Mouse (Mus musculus): ENCODE results near the gene Camk2g. TPM values are rescaled to one million over a fixed set of nuclear protein-coding genes. Genes with fewer than 3 reads are reported as not detected.

The Camk2g gene
- total RNA-seq, 2 experiments from 2014 or later, result 322 to 378 TPM

DNA sequence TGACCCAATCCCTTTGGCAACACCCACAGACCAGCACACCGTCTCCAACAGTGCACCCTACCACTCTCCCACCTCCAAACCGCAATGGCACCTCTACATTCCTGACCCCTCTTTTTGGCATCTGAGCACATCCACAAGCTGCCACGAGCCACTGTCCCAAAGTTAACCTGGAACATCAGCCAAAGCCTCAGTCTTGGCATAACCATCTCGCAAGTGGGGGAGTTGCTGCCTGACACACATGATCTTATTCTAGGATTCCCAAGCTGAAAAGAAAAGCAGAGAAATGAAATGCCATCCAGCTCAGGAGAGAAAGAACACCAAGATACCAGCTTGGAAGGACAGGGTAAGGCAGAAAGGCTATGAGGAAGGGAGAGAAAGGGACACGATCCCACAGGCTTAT is 3.4 kb downstream of the Camk2g start:
- intact Hi-C loops (cut with DNase I), result loop anchor here (5.0 kb wide), 1 partner anchor 58 kb away; the partner anchor contains the start of gene Ndst2
- DNase-seq (ENCODE audit: low spot score in 2 of 2), result peak in 1 of 2 experiments; percentile 44

DNA sequence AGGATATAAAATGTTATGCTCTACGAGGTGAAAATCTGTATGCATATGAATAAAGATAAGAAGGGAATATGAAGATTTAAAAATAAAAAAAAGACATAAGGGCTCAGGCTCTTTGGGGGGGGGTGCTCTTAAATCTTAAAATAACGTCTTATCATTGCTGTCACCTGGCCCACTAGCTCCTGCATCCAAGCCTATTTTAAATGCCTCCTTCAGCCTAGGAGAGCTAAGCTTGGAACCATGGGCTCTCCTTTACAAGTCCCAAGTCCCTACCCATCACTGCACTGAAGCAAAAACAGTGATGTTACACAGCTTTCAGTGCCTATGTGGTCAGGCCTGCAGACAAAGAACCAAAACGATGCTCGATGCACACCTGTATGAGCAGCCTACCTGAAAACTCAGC is 4.3 kb downstream of the Camk2g start:
- intact Hi-C loops (cut with DNase I), result no loop called here

DNA sequence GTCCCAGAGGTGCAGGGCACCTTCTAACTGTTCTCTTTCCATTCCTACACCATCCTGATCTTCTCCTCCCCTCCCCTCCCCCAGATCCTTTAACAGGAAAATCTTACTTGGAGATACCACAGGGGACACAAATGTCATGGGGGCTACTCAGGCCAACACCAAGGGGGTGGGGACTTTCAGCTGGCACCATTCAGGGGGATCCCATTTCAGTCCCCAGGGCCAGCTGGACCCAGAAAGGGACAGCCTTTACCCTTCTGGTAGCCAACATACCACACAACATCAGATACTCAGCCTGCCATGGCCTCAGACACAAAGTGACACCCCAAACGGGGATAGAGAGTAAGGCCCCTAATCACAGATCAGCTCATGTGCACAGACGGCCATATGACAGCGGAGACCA is 5.7 kb downstream of the Camk2g start:
- no peak for DNase-seq (ENCODE audit: low spot score in 2 of 2)
- intact Hi-C loops (cut with DNase I), result no loop called here

More for the DNA sequence above, 4.3 kb downstream of the Camk2g start:
- DNase-seq (ENCODE audit: low spot score in 2 of 2), result no peak

DNA sequence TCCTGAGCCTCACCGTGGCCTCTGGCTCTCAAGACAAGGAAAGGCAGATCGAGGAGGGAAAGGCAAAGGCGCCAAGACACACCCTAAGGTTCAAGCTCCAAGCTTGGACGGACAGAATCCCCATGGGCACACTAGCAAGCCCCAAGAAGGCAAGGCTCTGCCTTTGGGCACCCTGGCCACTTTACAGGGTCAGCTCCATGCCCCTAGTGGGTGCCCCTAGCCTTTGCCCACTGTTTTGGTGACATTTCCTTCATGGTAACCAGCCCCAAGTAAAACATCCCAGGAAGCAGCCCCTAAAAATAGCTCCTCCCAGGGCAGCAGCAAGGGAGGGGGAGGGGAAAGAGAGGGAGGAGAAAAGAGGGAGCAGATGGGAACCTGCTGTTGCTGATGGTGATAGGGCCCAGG is 7.3 kb downstream of the Camk2g start:
- no peak for DNase-seq (ENCODE audit: low spot score in 2 of 2)
- intact Hi-C loops (cut with DNase I), result no loop called here

DNA sequence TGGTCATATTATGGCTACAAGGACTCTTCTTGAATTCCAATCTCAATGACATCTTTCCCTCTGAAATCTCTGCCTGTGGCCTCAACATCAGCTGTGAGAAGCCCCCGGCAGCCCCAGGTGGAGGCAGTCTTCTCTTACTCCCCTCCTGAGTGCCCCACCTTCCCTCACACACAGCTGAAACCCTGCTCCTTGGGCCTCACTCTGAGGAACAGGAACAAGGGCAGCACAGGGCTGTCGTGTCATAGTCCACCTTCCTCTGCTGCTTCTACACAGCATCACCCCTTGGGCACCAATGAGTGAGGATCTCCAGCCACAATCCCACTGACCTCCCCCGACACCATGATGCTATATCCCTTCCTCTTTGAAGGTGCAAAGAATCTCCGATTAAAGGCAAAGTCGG is 7.9 kb downstream of the Camk2g start:
- no peak for DNase-seq (ENCODE audit: low spot score in 2 of 2)
- intact Hi-C loops (cut with DNase I), result no loop called here

DNA sequence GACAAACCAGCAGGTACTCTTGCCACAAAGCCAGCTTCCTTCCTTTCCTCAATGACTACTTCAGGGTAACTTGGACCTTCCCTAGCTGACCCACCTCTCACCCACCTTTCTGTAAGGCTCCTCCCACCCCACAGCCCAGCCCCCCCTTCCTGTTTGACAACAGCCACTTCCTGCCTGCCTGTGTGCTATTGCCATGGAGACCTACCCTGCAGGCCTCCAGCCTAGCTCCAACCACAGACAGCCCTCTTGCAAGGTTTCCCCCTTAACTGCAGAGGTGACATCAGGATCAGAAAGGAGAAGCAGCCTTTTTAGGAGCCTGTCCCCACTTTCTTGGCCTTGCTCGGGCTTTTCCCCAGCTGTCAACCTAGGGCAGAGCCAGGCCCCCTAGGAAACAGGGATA is 8.7 kb downstream of the Camk2g start:
- intact Hi-C loops (cut with DNase I), result no loop called here
- no peak for DNase-seq (ENCODE audit: low spot score in 2 of 2)

DNA sequence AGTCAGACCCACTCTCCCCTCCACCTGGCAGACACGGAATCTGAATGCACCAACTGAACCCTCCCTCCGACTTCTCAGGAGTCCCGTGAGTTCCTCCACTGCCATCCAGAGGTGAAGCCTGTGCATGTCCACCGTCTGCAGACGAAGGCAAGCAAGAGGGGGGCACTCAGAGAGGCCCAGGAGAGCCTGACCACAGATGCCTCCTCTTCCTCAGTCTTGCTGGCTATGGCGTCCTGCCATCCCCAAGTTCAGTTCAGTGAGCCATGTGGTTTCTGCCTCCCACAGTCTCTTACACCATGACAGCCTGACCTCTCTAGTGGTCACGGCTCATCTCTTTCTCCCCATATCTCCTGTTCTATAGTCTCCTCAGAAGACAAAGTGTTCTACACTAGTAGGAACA is 9.2 kb downstream of the Camk2g start:
- no peak for DNase-seq (ENCODE audit: low spot score in 2 of 2)
- intact Hi-C loops (cut with DNase I), result no loop called here

DNA sequence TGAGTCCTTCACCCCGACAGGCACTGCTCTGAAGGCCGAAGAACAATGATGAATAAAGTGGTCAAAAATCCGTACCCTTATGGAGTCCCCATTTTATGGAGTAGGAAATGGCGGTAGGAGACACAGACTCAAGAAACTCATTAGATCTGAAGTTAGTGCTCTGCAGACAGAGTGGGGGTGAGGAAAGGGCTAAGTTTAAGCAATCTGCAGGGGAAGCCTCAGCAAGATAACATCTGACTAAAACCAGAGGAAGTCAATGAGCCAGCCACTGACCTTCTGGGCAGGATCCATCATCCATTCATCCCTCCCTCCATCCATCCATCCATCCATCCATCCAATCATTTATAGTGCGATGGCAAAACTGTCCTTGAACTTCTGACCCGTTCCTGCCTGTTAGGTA is 10.4 kb downstream of the Camk2g start:
- intact Hi-C loops (cut with DNase I), result no loop called here

DNA sequence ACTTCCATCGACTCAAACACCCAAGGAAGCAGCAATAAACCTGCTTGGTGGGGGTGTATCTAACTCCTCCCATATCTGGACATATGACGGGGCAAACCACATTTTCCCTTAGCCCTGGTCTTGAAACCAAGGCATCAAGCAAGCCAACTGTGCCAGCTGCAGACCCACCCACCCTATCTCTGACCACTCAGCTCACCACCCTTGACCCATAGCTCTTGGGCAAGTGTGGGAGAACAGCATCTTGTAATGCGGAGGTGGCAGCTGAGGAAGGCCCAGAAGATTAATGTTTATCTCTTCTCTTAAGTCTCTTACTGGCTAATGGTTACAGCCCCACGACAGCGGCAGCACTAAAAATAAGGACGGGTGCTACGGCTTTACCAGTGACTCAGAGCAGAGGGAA is 11.0 kb downstream of the Camk2g start:
- intact Hi-C loops (cut with DNase I), result no loop called here
- DNase-seq (ENCODE audit: low spot score in 2 of 2), result no peak

More for the DNA sequence above, 10.4 kb downstream of the Camk2g start:
- no peak for DNase-seq (ENCODE audit: low spot score in 2 of 2)

DNA sequence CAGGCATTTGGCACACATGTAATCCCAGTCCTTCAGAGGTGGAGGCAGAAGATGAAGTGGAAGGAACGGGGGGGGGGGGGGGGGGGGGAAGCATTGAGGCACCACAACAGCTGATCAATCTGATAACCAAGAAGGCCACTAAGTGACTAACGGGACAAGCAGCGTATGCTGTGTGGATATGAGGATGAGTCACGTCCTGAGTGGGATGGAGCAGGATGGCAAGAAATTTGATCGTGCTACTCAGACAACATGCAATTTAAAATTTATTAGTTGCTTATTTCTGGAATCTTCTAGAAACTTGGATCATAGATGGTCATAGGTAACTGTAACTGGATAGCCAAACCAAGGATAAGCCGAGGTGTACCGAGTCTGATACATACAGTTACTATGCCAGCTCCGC is 13.7 kb downstream of the Camk2g start:
- no peak for DNase-seq (ENCODE audit: low spot score in 2 of 2)
- intact Hi-C loops (cut with DNase I), result no loop called here

DNA sequence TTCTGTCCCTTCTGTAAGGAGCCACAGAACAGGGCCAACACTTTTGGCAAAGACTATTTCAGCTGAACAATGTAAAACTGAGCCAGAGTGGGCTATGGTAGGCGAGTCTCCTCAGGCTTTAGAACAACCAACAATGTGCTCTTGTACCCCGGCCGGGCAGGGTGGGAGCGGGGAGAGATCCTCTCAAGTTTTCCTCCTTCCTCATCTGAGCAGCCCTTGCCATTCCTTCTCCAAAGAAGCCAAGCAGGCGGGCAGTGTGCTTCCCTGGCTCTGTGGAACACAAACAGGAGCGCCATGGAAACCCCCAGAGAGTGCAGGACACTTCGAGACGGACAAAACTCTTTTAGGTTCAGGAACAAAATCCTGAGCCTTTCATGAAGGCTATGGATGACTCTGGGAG is 15.4 kb downstream of the Camk2g start:
- intact Hi-C loops (cut with DNase I), result no loop called here
- no peak for DNase-seq (ENCODE audit: low spot score in 2 of 2)

DNA sequence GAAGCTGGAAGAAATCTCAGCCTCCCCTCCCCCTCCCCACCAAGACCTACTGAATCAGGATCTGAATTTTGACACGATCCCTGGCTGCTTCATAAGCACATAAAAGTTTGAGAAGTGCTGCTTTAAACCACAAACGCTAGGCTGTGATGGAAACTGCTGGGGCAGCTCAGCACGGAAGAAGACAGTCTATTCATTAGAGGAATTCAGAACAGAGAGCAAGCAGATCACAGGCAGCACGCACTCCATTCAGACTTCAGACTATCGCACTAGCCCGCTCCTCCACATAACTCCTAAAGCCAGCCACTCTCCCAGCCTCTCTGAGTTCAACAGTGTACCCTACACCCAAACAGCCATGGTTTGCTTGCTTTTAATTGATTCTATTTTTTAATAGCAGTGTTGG is 18.2 kb downstream of the Camk2g start:
- intact Hi-C loops (cut with DNase I), result no loop called here
- no peak for DNase-seq (ENCODE audit: low spot score in 2 of 2)

DNA sequence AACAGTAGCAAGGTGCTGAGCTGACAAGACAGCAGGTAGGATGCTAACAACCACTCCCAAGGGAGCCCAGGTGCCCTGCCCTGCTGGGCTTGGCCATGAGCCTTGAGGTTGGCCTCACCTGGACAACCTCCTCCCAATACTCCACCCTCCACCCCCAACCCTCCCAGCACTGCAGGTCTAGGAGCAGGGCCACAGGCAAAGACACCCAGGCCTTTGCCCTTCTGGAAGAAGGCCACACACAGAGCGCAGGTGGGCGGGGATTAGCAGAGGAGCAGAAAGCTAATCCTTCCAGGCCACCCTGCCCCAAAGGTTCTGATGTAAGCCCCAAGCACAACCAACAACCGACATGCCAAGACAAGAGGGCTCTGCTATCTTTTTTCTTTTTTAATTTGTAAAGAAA is 20.5 kb downstream of the Camk2g start:
- intact Hi-C loops (cut with DNase I), result no loop called here
- no peak for DNase-seq (ENCODE audit: low spot score in 2 of 2)

DNA sequence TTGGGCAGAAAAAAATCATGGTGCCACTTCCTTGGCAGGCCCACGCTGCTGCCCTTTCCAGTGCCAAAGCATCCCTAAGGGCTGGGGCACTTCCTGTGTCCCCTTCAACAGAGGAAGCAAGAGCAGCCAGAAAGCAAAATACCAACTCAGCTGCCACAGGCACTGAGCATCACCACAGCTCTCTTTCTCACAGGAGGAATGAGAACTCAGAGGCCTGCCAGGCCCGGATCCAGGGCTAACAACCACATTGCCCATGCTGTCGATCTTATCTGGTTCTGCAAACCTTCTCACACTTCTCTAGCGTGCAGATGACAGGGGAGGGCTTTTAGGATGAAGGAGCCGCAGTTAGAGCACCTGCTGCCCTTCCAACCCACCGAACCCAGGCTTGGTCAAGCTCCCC is 21.1 kb downstream of the Camk2g start:
- intact Hi-C loops (cut with DNase I), result no loop called here
- no peak for DNase-seq (ENCODE audit: low spot score in 2 of 2)

DNA sequence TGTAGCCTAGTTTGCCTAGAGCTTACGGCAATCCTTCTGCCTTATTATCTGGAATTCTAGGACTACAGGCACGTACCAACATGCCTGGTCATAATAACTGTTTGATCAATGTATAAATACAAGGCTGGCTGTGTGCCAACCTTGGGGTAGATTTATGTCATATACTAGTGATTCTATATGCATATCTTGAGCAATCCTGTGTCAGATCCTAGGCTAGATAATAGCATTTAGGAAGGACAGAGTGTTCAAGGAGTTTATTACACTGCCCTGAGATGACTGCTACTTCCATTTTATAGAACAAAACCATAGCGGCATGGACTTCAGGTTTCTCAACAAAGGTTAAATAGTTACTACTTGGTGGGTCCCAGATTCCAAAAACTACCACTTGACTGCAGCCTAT is 21.9 kb downstream of the Camk2g start:
- intact Hi-C loops (cut with DNase I), result no loop called here
- no peak for DNase-seq (ENCODE audit: low spot score in 2 of 2)

DNA sequence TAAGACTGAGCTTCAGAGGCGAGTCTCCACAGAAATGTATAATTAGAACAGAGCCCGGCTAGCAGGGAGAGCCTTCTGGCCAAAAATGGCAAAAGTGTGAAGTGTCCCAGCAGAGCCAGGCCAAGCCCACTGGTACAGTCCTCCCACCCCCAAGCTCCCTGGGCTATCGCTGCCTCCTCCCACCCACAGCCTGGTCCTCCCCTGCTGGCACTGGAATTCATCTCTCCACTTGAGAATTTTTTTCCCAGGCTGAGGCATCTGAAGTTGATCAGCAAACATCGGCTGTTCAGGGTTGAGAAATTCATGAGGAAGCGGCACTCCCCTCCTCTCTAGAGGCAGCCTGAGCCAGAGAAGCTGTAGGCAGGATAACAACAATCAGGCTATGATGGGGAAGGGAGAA is 25.3 kb downstream of the Camk2g start:
- intact Hi-C loops (cut with DNase I), result loop anchor here (10.0 kb wide), 1 partner anchor 246 kb away; no protein-coding TSS in a partner anchor

DNA sequence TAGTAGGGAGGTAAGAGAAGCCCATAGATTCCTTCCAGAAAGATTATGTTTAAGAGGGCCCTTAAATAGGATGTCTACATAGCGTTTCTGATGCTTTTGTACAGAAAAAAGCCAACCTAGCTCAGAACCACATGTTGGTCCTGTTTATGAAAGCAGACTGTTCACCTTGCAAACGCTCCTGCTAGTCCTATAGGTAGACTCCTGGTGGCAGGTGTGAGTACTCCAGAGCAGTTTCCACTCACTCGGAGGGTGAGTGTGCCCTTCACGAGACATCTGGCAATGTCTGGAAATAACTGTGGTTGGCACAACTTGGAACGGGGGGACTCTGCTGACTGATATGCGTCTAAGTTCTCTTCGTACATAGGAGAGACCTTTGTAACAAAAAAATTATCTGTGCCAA is 26.0 kb downstream of the Camk2g start:
- DNase-seq (ENCODE audit: low spot score in 2 of 2), result no peak
- intact Hi-C loops (cut with DNase I), result loop anchor here (2.0 to 10.0 kb wide), 2 partner anchors 25 to 247 kb away; no protein-coding TSS in a partner anchor

More for the DNA sequence above, 25.3 kb downstream of the Camk2g start:
- DNase-seq (ENCODE audit: low spot score in 2 of 2), result peak in 1 of 2 experiments; percentile 43

DNA sequence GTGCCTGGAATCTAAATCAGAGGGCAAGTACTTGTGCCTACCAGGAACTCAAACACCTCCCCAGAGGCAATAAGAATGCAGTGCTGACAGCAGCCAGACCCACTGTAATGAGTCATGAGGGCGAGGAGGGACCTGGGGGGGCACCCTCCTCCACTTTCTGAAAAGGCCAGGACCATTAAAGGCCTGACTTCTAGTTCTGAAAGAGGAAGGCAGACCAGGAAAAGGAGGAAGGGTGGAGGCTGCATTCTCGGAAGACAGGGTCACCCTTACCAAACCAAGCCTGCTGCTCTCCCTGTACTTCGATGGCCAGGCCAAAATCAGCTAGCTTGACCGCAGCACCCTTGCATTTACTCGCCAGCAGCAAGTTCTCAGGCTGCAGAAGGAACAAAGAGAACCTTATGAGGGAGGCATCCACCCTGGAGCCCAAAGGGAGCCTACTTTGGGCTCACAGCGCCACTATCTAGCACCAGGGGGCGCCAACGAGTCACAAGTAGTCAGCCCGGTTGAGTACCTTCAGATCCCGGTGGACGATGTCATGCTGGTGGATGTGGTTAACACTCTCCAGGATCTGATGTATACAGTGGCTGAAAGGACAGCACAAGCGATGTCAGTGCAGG is 28.1 kb downstream of the Camk2g start:
- intact Hi-C loops (cut with DNase I), result loop anchor here (1.0 to 10.0 kb wide), 3 partner anchors 27 to 249 kb away; no protein-coding TSS in a partner anchor
- DNase-seq (ENCODE audit: low spot score in 2 of 2), result peak; percentile 81 to 85

DNA sequence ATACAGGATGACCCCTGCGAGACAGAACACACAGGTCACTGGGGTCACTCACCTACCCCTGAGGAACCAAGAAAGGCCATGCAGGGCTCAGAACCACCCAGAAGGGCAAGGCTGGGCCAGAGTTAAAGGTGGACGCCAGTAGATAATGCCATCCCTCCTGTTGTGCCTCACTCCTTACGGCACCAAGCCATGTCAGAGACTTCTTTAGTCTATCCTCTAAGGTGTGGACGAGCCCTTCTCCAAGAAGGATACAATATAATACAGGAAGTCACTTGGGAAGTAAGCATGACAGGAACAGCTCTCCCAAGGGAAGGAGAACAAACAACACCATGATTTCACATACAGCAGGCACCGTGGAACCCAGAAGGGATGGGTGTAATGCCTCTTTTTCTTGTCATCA is 28.9 kb downstream of the Camk2g start:
- intact Hi-C loops (cut with DNase I), result loop anchor here (10.0 kb wide), 1 partner anchor 250 kb away; no protein-coding TSS in a partner anchor
- no peak for DNase-seq (ENCODE audit: low spot score in 2 of 2)

DNA sequence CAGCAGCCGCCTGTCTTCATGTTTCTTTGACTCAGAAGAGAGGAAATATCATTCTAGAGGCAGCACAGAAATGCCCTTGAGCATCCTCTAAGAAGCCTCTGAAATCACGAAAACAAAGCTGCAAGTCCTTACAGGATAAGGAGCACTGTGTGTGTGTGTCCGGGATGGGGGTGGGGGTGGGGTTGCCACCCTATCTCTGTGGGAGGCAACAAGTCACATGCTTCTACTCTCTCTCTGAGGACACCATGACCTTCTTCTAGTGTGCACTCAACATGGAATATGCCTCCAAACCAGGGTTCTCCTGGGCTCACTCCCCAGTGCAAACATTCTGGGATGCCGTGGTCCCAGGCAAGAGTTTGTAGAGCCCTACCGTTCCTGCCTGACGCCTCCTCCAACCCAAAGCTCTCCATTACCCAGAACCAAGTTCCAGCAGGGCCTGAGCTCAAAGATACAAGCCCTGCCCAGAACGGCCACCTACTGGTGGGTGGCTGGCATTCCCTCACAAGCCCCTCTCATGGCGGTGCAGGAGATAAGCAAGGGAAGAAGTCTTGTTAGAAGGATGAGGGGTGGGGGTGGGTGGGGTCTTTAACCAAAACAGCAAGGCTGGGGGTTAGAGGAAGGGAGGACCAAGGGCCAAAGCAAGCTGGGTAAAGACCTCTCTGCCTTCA is 35.0 kb downstream of the Camk2g start:
- DNase-seq (ENCODE audit: low spot score in 2 of 2), result no peak
- intact Hi-C loops (cut with DNase I), result loop anchor here (5.0 kb wide), 1 partner anchor 108 kb away; no protein-coding TSS in a partner anchor

DNA sequence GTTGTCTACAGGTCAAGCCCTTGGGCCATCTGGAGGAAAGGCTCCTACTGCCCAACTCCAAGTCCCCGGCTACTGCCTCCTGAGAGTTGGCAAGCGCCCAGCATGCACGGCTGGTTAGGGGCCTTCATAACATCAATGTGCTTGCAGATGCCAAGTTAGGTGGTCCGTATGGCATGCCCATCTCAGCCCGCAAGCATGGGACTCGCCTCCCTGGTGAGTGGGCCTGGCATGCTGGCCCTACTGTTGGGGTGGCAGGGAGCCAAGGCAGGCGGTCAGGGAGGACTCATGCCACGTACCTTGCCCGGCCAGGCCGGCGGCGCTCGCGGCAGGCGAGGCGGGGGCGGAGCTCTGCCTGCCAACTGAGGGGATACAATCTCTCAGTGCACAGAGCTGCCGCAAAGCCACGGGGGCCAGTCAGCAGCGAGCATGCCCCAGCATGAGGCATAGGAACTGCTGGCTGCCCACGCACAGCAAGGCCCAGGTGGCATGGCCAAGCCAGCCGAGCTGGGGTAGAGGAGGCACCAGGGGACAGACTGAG is 36.4 kb downstream of the Camk2g start:
- intact Hi-C loops (cut with DNase I), result loop anchor here (5.0 kb wide), 1 partner anchor 110 kb away; no protein-coding TSS in a partner anchor
- DNase-seq (ENCODE audit: low spot score in 2 of 2), result no peak

All from left cerebral cortex, postnatal 36 days (tissue).